Mouse (Mus musculus) brain, adult 10 weeks (tissue): ENCODE data around the gene Krt33b. TPM values are rescaled to one million over a fixed set of nuclear protein-coding genes. Genes with fewer than 3 reads are reported as not detected.

ENCODE experiments used
- polyA plus RNA-seq: library from polyadenylated mRNA; stranded (reverse); fragments of 350-450 nt; fragmentation: Illumina TruSeq; extraction: RNeasy Lipid Tissue Mini Kit (QIAGEN cat#74804); gene quantifications from one replicate; pipeline ENCODE4 v1.2.3, GENCODE M21; 2015; ENCODE audit warnings: low read depth, low replicate concordance

Krt33b gene
- polyA plus RNA-seq, result not detected

GRCm38 (mm10) chr11:100029768-100030167 is at the start of gene Krt33b:
Krt33b (minus strand) TSS chr11:100029868.

DNA sequence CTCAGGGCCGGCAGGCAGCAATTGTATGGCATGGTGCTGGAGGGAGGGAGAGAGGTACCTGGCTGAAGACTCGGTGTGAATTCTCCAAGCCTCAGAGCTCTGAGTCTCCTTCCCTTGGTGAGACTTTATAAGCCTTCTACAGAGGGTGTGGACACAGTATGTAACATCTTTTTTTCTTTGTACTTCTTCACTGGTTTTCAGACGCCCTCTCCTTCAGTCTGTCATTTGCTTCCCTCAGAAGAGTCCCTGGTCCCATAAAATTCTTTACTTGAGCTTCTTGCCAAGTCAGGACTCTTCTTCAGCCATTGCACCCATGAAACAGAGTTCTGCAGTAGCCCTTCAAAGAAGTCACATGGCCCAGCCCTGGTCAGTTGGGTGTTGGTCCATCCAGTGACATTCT is 20.8 kb upstream of the Krt33b start, which contains the start of gene Krt31:
Gene Krt31 (minus strand): TSS at position 101 of the 400 bp plus-strand sequence.

GRCm38 (mm10) chr11:100041454-100041853 is 11.8 kb upstream of the Krt33b start, which contains the start of gene Krt34:
Krt34 (minus strand) TSS chr11:100041554.

GRCm38 (mm10) chr11:100016112-100016511 is 13.6 kb downstream of the Krt33b start, which contains the start of gene Krt33a:
Krt33a (minus strand) TSS chr11:100016212.

GRCm38 (mm10) chr11:99993620-99994383 is 35.9 kb downstream of the Krt33b start, which contains the start of gene Krtap17-1:
Krtap17-1 (minus strand) TSS chr11:99993994.

DNA sequence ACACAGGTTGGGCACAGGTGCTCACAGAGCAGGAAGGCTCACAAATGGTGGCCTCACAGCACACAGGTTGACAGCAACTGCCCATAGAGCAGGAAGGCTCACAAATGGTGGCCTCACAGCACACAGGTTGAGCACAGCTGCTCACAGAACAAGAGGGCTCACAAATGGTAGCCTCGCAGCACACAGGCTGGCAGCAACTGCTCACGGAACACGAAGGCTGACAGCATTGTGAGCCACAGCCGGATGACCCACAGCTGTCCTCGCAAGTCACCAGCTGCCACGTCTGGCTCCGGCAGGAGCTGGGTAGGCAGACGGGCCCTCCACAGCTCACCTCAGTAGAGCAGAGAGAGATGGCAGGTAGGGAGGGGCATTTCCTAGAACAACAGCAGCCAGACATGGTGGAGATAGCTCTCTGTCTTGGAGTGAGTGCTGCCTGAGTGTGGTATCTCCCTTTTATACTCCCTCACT is 43.5 kb downstream of the Krt33b start, which contains the start of gene Krtap16-1:
Gene Krtap16-1 (minus strand): TSS at position 418 of the 468 bp plus-strand sequence.

DNA sequence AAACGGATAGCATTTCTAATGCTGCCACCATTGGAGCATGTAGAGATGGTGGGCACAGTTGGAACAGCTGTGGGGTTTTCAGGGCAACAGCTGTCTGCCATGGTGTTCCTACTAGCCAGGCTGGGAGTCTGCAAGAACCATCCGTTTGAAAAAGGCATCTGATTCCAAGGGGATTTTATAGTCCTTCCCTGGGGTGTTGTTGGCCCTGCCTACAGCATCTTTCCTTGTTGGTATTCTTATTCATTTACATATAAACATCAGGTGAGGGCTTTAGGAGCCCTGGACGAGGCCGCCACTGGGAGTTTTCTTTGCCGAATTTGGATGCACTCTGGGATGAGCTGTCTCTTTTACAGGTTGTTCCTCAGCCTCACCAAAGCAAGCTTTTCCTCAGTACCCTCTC is 50.7 kb downstream of the Krt33b start, which contains the start of gene Krtap29-1:
Gene Krtap29-1 (minus strand): TSS at position 101 of the 400 bp plus-strand sequence.

Other genes starting within 250 kb of the Krt33b start
- gene Krtap4-8, start 249.2 kb downstream of the Krt33b start, polyA plus RNA-seq, result not detected
- gene Krtap4-9, start 244.7 kb downstream of the Krt33b start, polyA plus RNA-seq, result not detected
- gene Gm11596, start 236.4 kb downstream of the Krt33b start, polyA plus RNA-seq, result not detected
- gene Gm11569, start 230.9 kb downstream of the Krt33b start, polyA plus RNA-seq, result not detected
- gene Gm11554, start 225.4 kb downstream of the Krt33b start, polyA plus RNA-seq, result not detected
- not detected for gene Krtap4-13, start 220.0 kb downstream of the Krt33b start, polyA plus RNA-seq
- gene Gm11564, start 214.2 kb downstream of the Krt33b start, polyA plus RNA-seq, result not detected
- not detected for gene 2300003K06Rik, start 191.8 kb downstream of the Krt33b start, polyA plus RNA-seq
- gene Krtap4-16, start 178.3 kb downstream of the Krt33b start, polyA plus RNA-seq, result not detected
- not detected for gene Gm11568, start 172.0 kb downstream of the Krt33b start, polyA plus RNA-seq
- not detected for gene Gm11559, start 165.4 kb downstream of the Krt33b start, polyA plus RNA-seq
- not detected for gene Krtap9-1, start 156.5 kb downstream of the Krt33b start, polyA plus RNA-seq
- not detected for gene Gm11567, start 150.7 kb downstream of the Krt33b start, polyA plus RNA-seq
- gene Krtap31-1, start 121.9 kb downstream of the Krt33b start, polyA plus RNA-seq, result not detected
- gene Gm11565, start 115.1 kb downstream of the Krt33b start, polyA plus RNA-seq, result not detected
- gene Krtap31-2, start 93.6 kb downstream of the Krt33b start, polyA plus RNA-seq, result not detected
- not detected for gene Krtap9-5, start 81.4 kb downstream of the Krt33b start, polyA plus RNA-seq
- gene Krtap29-1, start 50.8 kb downstream of the Krt33b start, polyA plus RNA-seq, result not detected
- gene Krtap16-1, start 43.3 kb downstream of the Krt33b start, polyA plus RNA-seq, result not detected
- not detected for gene Krtap17-1, start 35.9 kb downstream of the Krt33b start, polyA plus RNA-seq
- not detected for gene Krt33a, start 13.7 kb downstream of the Krt33b start, polyA plus RNA-seq
- gene Krt34, start 11.7 kb upstream of the Krt33b start, polyA plus RNA-seq, result not detected
- not detected for gene Krt31, start 20.7 kb upstream of the Krt33b start, polyA plus RNA-seq
- not detected for gene Krt32, start 58.4 kb upstream of the Krt33b start, polyA plus RNA-seq
- gene Krt35, start 66.4 kb upstream of the Krt33b start, polyA plus RNA-seq, result not detected
- gene Krt36, start 75.8 kb upstream of the Krt33b start, polyA plus RNA-seq, result not detected
- gene Krt13, start 91.7 kb upstream of the Krt33b start, polyA plus RNA-seq, result not detected
- 0.94 TPM for gene Krt15, start 106.1 kb upstream of the Krt33b start, polyA plus RNA-seq
- gene Krt19, start 118.8 kb upstream of the Krt33b start, polyA plus RNA-seq, result not detected
- gene Krt9, start 163.4 kb upstream of the Krt33b start, polyA plus RNA-seq, result 6.8 TPM
- not detected for gene Krt14, start 177.7 kb upstream of the Krt33b start, polyA plus RNA-seq
- not detected for gene Krt16, start 219.0 kb upstream of the Krt33b start, polyA plus RNA-seq
- not detected for gene Krt17, start 231.2 kb upstream of the Krt33b start, polyA plus RNA-seq
- not detected for gene Krt42, start 240.0 kb upstream of the Krt33b start, polyA plus RNA-seq